Mouse (Mus musculus): ENCODE results near the gene Gm28042. TPM values are rescaled to one million over a fixed set of nuclear protein-coding genes. Genes with fewer than 3 reads are reported as not detected.

The Gm28042 gene
- polyA plus RNA-seq, 1 experiment from 2014 or later = 3.6 TPM

DNA sequence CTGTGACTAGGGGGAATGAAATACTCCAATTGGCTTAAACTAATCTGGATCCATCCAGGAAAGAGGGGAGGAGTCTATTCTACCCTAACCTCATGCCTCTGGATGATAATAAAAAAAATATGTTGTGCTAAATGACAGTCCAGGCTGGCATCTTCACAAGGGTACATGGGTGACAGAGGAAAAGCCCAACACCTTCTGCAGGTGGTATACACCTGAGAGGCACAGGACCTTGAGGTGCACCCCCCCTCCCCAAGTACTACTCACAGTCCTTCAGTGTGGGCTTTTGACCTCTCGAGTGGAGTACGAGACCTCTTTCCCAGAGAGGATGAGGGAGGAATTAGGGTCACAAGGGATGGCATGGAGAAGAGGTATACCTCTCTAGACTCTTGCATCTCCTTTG, 60.6 kb downstream of the Gm28042 start:
- 83% methylated on average over 2 of the region's 2 CpGs for WGBS
- H3K27ac ChIP-seq (replicated peaks in 1 of 2; ENCODE audit: control insufficient read depth in 1 of 2, insufficient read depth in 1 of 2, low read depth in 2 of 2, low read length in 2 of 2) = no peak overlapping the region
- no peak overlapping the region for H3K4me3 ChIP-seq (ENCODE audit: control insufficient read depth in 1 of 2, insufficient read depth in 1 of 2, low read depth in 1 of 2, low read length in 2 of 2)

DNA sequence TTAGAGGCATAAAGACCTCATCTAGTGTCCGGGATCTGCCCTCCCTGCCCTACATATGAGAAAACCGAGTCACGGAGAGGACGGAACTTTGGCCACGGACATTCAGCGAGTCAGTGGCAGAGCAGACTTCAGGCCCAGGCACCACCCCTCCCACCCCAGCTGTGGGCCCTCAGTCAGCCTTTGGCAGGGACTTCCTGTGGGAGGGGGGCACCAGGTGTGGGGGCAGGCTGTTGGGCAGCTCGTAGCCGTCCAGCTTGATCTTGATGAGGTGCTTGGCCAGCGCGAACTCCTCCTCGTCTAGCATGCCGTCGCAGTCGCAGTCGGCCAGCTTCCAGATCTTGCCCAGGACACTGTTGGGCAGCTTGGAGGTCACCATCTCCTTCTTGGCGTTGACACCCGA, 63.7 kb downstream of the Gm28042 start:
- H3K27ac ChIP-seq (replicated peaks in 1 of 2; ENCODE audit: control insufficient read depth in 1 of 2, insufficient read depth in 1 of 2, low read depth in 2 of 2, low read length in 2 of 2) = no peak overlapping the region

More for the DNA sequence above, 60.6 kb downstream of the Gm28042 start:
- Histone ChIP-seq H3K9me3 (ENCODE audit: control insufficient read depth, low read length) (no peaks in the 10 kb centered on the region), H3K27me3 (ENCODE audit: control insufficient read depth, insufficient read depth, low read length) (no peaks in the 10 kb centered on the region), H3K4me1 (ENCODE audit: control insufficient read depth in 2 of 2, insufficient read depth in 2 of 2, low read length in 2 of 2) (peaks cover 8 to 11% of the 10 kb centered on the region in 2 experiments; a peak in 3 of 4 replicates), H3K36me3 (ENCODE audit: control insufficient read depth, insufficient read depth, low read length) (peaks cover 50% of the 10 kb centered on the region), H3K4me2 (ENCODE audit: low read length) (no peak overlapping the region), H3K9ac (ENCODE audit: low read length) (no peak overlapping the region)
- no peak for ATAC-seq (ENCODE audit: insufficient number of reproducible peaks, insufficient read depth, low FRiP score, low read depth)

More for the DNA sequence above, 63.7 kb downstream of the Gm28042 start:
- H3K4me3 ChIP-seq (ENCODE audit: control insufficient read depth in 1 of 2, insufficient read depth in 1 of 2, low read depth in 1 of 2, low read length in 2 of 2) = no peak overlapping the region
- no peak overlapping the region for H3K4me2 ChIP-seq (ENCODE audit: low read length)
- no peaks in the 10 kb centered on the region for H3K27me3 ChIP-seq (ENCODE audit: control insufficient read depth, insufficient read depth, low read length)
- ATAC-seq (ENCODE audit: insufficient number of reproducible peaks, insufficient read depth, low FRiP score, low read depth) = no peak
- peaks cover 11 to 14% of the 10 kb centered on the region in 2 experiments for H3K4me1 ChIP-seq (ENCODE audit: control insufficient read depth in 2 of 2, insufficient read depth in 2 of 2, low read length in 2 of 2)
- H3K9ac ChIP-seq (ENCODE audit: low read length) = no peak overlapping the region; the same call in 1 of the 2 replicates
- no peaks in the 10 kb centered on the region for H3K9me3 ChIP-seq (ENCODE audit: control insufficient read depth, low read length)
- WGBS = 68% methylated on average over 17 of the region's 17 CpGs
- peaks cover 61% of the 10 kb centered on the region for H3K36me3 ChIP-seq (ENCODE audit: control insufficient read depth, insufficient read depth, low read length)

Small RNAs within 50 kb of the gene (microRNA-seq; reads per million reads assigned to microRNA genes)
- not detected for gene Mir7665

Other genes with a start within 250 kb of the Gm28042 start
- 16.8 and 17.6 TPM in 2 replicates for gene Rpap1, start 240.0 kb upstream of the Gm28042 start, polyA plus RNA-seq (2014; fragmentation: Nextera tagmentation; extraction: Ambion mirVana)
- gene Tyro3, start 229.8 kb upstream of the Gm28042 start, polyA plus RNA-seq (2014; fragmentation: Nextera tagmentation; extraction: Ambion mirVana) = 6.4 and 6.6 TPM in 2 replicates
- 22.9 and 30.3 TPM in 2 replicates for gene Mga, start 130.3 kb upstream of the Gm28042 start, polyA plus RNA-seq (2014; fragmentation: Nextera tagmentation; extraction: Ambion mirVana)
- 1.7 and 2.1 TPM in 2 replicates for gene Mapkbp1, start 54.8 kb upstream of the Gm28042 start, polyA plus RNA-seq (2014; fragmentation: Nextera tagmentation; extraction: Ambion mirVana)
- 18.1 and 20.7 TPM in 2 replicates for gene Jmjd7, start within 50 bp of the Gm28042 start, polyA plus RNA-seq (2014; fragmentation: Nextera tagmentation; extraction: Ambion mirVana)
- gene Pla2g4b, start 5.9 kb downstream of the Gm28042 start, polyA plus RNA-seq (2014; fragmentation: Nextera tagmentation; extraction: Ambion mirVana) = 0.84 and 0.86 TPM in 2 replicates
- gene Ehd4, start 127.1 kb downstream of the Gm28042 start, polyA plus RNA-seq (2014; fragmentation: Nextera tagmentation; extraction: Ambion mirVana) = 141 and 152 TPM in 2 replicates
- gene Pla2g4e, start 217.8 kb downstream of the Gm28042 start, polyA plus RNA-seq (2014; fragmentation: Nextera tagmentation; extraction: Ambion mirVana) = 2.3 and 2.6 TPM in 2 replicates

All from heart, embryonic 14.5 days (tissue).